Mouse (Mus musculus): Measurements from ENCODE around the gene Secisbp2.
A peak's percentile ranks its signal among the peaks of the same experiment; 100 is the strongest.

- peak; percentile 90 for TF ChIP-seq POLR2A (IDR thresholded peaks at IDR 0.05; ENCODE audit: control insufficient read depth, low read depth, low read length)
- peak; percentile 83; the same call in 1 of the 2 replicates for TF ChIP-seq CTCF (IDR thresholded peaks at IDR 0.05; ENCODE audit: control insufficient read depth, insufficient read depth, insufficient replicate concordance, low read depth, low read length)
Measured at GRCm38 (mm10) chr13:51651408-51652064, at the start of gene Secisbp2.
